Mouse (Mus musculus) liver, adult 2 months (tissue): Measurements from ENCODE around the gene Fam72a.

Experiments used
- CTCF ChIP-seq: fragments of 200-500 bp; IDR thresholded peaks from 2 replicates; pipeline ENCODE4 v1.5.1; 2011; ENCODE audit warnings: low read depth, low read length, control low read depth
- POLR2A ChIP-seq: fragments of 200-500 bp; IDR thresholded peaks from 2 replicates; pipeline ENCODE4 v1.6.1; 2011; ENCODE audit warnings: low read length, control low read depth; ENCODE audit not compliant: insufficient read depth; ENCODE audit errors: extremely low read depth

DNA sequence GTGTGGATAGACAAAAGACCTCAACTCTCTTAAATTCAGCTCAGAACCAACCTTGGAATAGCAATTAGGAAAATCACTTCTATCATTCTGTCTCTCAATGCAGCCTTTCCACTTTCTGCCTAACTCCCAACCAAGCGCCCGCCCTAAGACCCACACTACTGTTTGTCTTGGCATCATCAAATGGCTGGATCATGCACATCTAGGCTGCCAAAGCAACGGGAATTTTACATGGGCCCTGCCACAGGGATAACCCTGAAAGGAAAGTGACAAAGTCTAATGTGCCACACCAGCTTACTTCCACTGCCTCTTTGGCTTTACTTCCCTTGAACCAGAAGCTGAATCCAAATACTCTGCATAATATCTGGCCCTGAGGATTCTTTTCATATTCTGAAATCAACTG, 38.4 kb upstream of the Fam72a start:
- TF ChIP-seq POLR2A: no peak
- no peak for TF ChIP-seq CTCF
